Mouse (Mus musculus): ENCODE measurements around the gene Senp2. TPM values are rescaled to one million over a fixed set of nuclear protein-coding genes. Genes with fewer than 3 reads are reported as not detected.

The Senp2 gene
- polyA plus RNA-seq, 2 experiments from 2014 or later = 16.6 to 20.1 TPM

DNA sequence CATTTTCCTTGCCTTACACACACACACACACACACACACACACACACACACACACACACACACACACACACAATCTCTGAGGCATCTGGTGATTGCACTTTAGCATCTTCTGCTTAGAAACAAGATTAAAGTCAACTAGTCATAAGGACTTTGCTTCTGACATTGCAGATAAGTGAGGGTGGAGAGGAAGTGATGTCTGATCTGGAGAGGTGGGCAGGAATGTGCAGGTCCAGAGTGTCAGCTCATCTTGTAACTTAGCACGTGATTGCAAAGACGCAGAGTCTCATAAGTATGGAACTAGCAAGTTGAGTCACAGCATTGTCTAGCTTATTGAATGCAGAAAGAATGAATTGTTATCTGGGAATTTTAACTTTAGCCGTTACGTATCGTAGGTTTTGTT, 18.2 kb downstream of the Senp2 start:
- no peak for ATAC-seq

DNA sequence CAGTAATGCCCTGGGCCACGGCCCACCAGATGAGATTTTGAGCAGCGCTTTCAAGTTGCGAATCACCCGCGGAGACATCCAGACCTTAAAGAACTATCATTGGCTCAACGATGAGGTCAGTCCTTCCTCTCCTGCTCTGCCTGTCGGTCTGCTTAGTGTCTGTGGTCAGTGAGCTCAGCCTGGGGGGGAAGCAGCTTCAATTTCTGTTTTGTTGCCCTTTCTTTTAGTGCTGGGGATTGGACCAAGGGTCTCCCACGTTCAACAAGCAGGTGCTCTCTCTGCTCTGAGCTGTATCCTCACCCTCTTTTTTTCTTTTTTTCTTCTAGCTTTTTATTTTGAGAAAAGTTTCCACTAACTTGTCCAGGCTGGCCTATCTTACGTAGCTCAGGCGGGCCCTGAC, 29.3 kb downstream of the Senp2 start:
- ATAC-seq = no peak

DNA sequence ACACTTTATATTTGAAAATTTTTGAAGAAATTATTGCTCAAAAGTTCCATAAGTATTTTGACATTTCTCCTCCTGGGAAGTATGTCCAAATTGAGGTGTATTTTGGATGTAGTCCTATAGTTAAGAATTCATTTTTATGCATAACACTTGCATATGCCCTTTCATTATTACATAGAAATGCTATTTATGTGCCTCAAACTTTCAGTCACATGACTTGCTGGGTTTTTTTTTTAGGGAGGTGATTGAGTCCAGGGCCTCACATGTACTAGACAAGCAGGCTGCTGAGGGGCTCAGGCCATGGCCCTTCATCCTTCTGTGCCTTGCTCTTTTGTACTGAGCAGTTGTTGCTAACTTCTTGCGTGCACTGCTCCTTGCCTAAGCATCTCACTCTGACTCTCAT, 30.7 kb downstream of the Senp2 start:
- ATAC-seq = no peak

DNA sequence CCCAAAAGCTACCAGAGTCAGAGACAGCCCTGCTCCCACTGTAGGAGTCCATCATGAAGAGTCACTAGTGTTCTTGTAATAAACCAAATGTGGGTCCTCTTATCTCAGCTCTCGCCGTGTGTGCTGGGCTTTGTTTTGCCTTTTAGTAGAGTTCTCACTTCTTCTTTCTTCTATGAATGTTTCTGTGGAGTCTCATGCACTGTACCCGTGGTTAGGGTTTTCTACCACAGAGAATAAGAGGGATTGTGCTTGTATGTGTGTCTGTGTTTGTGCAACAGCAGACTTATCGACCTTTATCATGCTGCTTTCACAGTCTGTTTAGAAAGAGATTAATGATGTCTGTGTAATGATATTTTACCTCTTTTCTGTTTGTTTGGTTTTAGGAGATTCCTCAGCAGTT, 34.5 kb downstream of the Senp2 start:
- no peak for ATAC-seq

DNA sequence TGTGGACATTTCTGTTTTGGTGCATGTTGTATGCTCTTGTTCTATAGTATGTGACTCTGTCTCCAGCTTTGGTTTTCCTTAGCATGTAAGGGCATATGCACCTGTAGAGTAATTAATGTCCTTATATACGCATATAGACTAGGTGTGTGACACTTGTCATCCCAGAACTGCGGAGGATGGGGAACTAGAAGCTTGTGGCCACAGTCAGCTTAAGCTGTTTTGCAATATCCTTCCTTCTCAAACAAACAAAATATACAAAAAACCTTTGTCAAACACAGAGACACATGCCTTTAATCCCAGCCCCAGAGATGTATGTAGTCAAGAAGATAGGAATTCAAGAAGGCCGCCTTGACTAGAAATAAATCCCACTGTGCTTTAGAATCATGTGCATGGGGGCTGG, 36.6 kb downstream of the Senp2 start:
- no peak for ATAC-seq

DNA sequence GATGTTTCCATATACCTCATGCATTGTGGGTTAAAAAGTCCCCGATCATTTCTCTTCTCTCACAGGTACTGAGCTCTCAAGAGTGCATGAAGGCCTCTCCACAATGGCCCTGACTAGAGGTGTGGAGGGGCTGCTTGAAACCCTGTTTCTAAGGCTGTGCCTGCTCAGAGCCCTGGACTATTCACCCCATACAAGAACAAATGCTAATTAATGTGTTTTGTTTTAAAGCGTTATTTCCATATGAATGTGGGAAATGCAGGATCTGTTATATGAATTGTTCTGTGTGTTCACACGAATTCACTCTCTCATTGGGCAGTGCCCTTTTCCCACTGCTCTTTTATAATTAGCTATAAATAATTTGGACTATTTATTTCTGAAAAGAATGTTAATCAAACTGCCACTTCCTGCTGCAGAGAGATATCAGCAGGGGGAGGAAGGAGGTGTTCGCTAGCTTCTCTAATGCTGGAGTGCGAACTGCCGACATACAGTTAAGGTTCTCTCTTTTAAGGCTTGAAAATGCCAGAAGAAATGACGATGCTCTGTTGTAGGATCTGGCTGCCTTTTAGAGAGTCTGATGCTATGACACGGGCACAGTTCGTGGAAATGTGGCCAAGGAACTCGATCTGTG, 37.6 kb downstream of the Senp2 start:
- no peak for ATAC-seq

DNA sequence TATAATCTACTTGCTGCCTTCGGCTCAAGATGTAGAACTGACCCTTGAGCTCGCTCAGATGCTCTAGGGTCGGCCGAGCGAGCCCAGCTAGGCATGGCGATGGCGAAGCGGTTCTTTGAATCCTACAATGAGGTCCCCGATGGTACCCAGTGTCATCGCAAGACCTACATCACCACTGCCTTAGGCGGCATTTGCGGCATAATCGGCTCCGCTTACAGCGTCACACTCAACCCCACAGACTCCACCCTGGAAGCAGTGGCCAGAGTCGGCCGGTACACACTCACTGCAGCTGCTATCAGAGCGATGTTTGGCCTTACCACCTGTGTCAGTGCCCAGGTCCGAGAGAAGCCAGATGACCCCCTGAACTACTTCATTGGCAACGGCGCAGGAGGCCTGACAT, 44.1 kb downstream of the Senp2 start:
- ATAC-seq = no peak

DNA sequence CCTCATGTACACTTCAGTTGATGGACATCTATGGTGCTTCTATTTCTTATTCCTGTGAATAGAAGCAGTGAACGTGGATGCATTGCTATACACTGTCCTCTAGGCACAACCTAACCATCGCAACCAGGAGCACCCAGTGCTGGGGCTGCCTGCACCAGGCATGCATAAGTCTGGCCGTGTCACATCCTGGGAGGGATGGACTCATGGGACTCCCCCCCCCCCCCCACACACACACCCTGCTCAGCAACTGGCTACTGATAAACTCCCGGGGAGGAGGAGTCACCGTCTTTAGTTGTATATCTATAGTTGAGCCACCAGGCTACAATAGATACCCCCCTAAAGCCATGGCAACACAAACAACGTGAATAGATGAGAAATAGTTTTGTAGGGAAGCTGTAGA, 48.2 kb downstream of the Senp2 start:
- no peak for ATAC-seq

DNA sequence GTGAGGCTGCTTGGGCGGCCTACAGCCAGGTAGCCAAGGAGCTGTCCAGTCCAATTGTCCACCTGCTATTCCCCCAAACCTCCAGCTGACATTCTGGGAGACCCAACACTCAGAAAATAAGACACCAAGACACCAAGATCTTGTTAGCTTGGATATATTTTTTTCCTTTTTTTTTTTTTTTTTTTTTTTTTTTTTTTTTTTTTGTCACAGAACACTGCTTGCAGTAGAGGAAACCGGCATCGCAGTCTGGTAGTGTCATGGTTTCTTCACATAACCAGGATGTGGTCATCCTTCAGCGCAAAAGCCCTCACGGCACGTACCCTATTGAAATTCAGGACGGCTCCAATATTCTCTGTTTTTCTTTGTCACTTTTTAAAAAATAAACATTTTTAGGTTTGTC, 49.6 kb downstream of the Senp2 start:
- ATAC-seq = peak; percentile 48

DNA sequence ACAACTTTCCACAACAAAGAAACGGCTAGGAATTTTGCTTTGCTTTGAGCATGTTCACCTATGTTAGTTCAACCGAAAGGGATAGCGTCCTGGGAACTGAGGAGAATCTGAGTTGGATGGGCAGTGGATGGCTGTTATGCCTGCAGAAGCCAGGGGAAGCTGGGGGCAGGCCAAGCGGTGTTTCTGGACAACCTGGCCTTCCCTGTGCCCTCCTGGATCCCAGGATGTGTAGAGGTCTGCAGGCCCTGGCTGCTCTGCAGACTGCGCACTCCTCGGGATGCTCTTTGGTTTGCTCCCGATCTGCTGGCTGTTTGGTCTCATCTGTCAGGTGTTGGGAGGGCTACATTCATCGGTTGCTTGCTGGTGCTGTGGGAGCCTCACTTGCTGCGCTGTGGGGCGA, 51.1 kb downstream of the Senp2 start:
- no peak for ATAC-seq

DNA sequence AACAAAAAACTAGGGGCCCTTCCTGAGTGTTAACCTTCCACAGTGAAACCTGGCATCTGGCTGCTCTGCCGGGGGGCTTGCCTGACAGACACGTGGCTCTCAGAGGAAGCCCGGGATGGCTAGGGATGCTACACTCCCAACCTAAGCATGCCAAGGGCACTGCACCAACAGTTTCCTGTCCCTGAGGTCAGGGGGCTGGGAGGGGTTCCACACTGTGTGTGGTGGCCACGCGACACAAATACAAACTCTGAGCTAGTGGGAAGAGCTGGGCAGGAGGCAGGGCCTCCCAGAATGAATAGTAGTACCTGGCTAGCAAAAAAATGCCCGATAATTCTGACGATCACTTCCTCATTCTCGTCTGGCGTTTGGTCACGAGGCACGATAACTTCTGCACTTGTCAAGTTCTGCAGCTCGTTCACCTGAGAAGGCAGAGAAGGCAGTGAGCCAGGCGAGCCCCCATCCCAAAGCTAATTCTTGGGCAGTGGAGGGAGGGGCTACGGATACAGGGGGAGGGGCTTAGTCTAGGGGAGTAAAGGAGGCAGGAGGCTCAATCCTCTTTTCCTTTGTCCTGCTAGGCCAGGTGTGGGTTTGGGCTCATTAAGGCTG, 52.4 kb downstream of the Senp2 start:
- ATAC-seq = peak; percentile 50

DNA sequence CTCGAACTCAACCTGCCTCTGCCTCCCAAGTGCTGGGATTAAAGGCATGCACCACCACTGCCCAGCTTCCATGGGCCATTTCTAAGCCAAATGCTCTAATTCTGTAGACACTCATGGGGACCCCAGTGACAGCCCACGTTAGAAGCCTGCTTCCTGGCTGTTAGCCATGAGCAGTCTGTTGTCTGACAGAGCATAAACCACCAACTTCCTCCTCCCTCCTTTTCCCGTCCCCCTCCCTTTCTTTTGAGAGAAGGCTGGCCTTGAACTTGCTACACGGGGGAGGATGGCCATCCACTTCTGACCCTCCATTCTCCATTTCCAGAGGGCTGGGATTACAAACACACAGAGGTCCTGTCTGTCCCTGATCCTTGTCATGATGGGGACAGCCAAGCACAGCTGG, 53.0 kb downstream of the Senp2 start:
- peak; percentile 51 for ATAC-seq

DNA sequence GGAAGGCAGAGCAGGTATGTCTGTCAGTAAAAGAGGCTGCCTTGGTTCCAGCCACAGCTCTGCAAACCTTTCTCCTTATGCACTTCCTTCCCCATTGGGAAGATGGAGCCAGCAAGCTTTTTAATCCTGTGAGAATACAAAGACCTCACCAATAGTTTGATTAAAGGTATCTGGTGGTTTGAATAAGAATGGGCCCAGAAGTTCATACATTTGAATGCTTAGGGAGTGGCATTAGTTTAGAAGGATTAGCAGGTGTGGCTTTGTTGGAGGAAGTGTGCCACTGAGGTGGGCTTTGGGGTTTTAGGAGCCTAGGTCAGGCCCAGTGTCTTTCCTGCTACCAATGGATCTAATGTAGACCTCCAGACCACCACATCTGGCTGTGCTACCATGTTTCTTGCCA, 56.3 kb downstream of the Senp2 start:
- no peak for ATAC-seq

DNA sequence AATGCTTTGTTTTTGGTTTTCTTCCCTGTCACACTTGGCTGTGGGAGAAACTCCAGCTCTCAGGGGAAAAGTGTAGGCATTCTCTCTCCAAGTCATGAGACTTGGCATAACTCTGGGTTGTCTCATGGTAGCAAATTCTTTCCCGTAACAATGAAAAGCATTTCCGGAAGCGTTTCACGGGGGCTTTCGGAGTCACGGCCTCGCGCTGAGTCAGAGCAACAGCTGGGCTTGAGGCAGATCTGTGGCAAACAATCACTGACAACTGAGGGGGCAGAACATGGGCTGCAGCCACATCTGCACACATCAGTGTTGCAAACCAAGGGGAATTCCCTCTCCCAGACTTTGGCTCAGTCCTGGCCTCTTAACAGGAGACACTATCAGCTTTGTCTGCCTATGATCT, 58.1 kb downstream of the Senp2 start:
- no peak for ATAC-seq

DNA sequence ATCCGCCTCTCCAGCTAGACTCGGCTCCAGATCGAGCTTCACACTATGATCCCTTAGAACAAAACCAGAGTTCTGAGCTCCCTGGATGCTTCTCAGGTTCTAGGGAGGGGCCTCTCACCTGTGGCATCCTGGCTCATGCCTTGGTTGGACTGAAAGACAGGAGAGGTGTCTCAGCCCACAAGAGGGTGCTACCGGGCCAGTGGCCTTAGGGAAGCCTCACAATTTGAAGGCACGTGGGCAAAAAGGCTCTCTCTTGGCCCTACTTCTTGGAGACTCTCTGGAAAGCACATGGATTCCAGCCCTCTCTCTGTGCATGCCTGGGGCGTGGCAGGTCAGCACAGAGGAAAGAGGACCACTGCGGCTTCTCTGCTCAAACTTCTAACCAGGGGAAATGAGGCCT, 62.1 kb downstream of the Senp2 start:
- ATAC-seq = no peak

DNA sequence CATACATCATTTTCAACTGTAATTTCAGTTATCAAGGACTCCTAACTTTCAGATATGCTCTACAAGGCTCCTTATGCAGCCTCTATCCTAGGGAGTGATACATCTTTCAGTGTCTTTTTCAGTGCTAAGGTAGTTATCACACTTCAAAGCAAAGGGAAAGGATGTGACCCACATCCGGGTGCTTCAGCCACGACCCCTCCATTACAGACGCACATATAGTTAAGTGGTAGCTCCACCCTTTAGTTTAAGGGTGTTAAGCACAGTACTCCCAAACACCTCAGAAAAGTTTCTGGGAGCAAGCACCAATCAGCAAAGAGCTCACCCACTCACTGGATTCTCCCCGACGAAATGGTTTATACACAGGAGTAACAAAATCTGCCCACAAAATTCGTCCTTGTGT, 65.8 kb downstream of the Senp2 start:
- peak; percentile 86 for ATAC-seq

DNA sequence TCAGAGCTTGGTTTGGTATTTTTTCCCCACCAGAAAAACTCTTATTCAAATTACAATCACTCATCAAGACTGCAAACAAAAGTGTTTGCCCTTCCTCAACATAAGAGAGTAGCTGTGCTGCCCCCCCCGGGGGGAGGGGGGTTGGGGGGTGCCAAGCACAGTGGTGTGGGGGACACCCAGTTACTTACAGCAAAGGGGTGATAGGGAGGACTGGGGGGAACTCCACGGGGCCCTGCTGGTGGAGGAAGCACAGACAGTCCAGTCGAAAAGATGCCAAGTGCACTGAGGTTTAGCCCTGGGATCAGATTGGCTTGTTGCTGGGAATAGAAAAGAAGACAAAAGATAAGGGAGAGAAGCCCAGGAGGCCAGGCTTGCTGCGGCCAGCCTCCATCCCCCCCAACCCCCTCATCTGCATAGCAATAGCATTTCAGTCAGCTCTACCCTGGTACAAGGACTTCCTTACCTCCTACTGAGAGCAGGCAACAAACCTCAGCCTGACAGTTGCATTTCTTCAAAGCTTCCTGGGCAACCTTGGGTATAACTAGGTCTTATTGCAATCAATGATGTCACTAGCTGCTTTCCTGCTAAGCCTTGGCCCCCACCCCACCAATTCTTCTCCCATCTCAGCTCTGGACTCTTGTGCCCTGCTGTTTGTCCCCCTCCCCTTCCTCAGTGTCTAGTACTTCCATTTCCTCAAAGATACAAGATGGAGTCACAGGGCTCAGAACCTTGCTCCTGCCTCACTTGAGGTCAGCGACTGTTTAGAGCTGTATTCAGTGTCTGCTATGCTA, 66.7 kb downstream of the Senp2 start:
- no peak for ATAC-seq

DNA sequence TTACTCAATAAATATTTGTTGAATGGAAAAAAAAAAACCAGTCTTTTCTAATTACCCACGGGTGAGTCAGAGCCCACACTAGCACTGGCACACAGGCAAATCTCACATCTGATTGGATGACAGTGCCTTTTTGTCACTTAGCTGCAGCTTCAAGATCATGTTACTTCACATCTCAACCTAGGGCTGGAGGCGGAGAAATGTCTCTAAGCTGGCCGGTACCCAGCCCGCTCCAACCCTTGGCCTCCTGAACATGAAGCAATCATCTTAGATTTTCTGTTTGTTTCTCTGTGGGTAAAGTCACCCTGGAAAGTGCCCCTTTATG, 67.3 kb downstream of the Senp2 start:
- peak; percentile 37 for ATAC-seq

DNA sequence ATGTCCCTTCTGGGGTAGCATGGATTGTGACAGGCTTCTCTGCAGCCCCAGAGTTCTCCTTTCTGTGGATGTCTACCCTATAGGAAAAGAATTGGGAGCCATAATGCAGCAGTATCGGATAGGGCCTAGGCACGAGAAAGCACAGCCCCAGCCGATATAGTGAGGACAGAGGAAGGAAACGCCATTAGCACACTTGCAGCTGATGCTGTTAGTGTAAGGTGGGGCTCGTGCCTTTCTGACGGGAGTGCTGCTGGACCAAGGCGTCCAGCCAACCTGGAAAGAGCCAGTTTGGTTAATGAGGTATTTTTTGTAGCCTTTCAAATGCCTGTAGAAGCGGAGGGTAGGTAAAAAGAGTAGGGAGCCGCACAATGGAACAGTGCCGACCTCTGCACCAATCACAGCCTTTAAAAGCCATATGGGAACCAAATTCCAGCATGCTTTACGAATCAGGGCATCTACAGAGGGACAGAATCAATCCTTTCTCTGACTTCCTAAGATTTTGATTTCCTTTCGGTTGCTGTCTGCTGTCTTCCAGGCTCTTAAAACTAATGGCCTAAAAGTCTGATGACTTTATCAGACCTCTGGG, 70.9 kb downstream of the Senp2 start:
- ATAC-seq = no peak

DNA sequence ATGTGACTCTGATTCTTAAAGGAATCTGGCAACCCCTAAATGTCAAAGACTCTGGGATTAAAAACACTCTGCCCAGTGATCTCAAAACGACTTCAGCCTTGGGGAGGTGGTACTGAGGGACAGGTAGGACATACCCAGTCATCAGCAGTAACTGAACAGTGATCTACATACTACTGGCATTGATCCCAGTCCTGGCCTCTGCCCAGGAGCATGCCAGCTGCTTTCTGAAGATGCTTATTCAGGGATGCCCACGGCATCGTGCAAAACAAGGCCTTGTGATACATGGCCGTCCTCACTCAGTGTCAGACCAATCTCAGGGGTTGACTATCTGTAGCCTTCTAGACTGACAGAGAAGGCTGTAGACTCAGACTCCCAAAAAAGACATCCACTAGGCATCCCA, 76.1 kb downstream of the Senp2 start:
- no peak for ATAC-seq

DNA sequence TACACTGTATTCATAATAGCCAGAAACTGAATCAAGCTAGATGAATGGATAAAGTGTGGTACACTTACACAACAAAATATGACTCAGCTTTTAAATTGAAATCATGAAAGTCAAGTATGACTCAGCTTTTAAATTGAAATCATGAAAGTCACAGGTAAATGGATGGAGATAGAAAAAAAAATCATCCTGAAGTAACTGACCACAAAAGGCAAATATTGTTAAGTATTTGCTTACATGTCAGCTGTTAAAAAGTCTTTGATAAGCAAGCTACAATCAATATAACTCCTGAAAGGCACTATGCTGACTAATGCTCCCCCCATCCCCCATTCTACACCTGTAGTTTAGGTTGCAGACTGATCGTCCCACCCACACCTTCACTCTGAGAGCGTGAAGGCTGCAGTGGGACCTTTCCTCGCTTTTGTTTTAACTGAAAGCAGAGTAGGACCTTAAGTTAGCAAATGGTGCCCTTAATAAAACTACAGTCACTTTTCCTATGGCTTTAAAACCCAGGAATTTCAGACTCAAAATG, 82.0 kb downstream of the Senp2 start:
- ATAC-seq = no peak

DNA sequence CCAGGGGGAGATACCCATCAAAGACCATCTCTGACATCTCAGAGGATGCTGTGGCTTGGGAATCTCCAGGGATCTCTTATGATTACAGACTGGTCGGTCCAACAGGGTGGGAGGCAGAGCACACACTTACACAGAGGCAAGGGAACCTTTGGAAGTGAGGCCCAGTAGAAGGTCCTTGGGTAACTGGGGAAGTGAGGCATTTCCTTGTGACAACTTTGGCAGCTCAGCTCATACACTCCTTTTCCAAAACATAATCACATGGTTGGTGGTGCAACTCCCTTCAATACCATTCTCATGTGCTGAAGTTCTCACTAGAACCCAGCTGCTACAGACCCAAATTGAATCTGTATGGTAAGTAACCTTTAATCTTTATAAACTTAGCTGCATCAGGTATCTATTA, 86.5 kb downstream of the Senp2 start:
- no peak for ATAC-seq

DNA sequence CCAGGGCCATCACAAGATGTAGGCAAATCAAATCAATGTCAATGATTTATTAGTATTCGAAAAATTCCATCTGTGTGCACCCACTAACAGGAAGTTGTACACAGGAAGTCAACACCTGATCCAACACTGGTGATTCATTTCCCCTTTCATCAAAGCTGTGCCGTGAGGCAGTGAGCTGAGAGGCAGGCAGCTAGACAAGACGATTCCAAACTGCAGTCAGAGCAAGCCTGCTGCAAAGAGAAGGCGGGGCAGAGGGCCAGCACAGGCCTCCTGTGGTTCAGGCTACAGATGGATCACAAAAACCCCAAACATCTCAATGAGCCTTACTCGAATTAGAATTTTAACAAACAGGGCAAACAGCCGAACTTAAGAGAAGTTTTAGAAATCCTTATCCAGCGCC, 88.4 kb downstream of the Senp2 start:
- no peak for ATAC-seq

All from CD4-positive, CD25-positive, alpha-beta regulatory T cell, adult 4 months (primary cell).